Mouse (Mus musculus) CD4-positive, CD25-positive, alpha-beta regulatory T cell, adult 2 months (primary cell): ENCODE measurements around the gene Upf2.
"Not testable (repeated sequence)": the region's sequence is repeated elsewhere in the genome, so short reads cannot be mapped to it uniquely, and the experiment has no call there.

Source experiments
- DNase-seq: peaks from one replicate; pipeline ENCODE4 v3.0.0-alpha.2; 2012; ENCODE audit warnings: low read depth, low spot score

Upf2 gene

DNA sequence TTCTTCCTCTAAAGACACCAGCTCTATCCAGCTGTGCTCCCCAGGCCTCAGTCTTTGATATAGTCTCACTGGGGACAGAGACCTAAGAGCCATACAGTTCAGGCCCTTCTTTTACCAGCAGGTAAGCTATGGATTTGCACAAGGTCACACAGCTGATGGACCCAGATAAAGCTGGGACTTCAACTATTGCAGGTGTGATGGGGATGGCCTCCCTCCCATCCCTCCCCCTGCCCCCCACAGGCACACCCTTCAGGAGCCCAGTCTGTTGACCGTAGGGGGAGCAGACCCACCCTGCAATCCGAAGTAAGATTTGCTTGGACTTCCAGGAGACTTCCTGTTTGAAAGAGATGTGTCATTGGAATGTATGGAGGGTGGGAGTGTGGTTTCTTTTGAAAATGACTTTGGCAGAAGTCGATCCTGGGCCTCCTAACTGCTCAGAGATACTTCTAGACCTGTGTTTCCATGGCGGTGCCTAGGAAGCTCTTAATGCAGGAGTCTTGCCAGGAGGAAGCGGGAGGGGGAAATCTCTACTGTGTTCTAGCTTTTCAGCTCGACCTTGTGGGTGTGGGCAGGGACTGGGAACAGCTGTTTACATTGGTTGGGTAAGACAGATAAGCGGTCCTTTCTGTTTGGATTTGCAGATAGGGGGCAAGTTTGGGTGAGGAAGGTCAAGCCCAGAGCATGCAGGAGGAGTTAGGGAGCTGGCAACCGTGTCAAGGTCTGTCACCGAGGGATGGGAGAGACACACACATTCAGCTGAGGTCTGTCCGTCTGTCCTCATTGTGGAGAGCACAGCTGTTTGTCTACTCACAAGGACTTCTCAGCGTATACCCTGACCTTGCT, 120.5 kb downstream of the Upf2 start:
- DNase-seq: no peak

DNA sequence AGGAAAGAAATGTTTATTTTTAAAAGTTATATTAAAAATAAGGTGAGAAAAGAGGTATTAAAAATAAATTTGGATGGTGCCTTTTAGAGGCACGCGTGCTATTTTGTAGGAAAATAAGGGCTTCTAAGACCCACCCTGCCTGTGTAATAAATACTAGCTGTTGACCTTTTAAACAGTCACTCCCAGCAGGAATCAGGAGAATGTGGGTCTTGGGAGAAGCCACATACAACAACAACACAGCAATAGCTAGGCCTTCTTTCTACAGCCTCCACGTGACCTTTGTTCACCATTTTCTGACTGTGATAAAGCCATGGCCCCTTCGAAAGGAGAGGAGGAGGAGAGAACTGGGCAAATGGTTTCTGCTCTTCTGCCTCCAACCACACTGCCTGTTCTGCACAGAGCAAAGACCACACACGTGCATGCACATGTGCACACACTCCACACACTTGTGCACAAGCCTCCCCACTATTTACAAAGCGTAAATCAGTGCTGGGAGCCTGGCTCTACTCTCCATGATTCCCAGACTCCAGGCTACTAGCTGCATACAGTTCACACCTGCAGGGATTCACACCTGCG, 121.5 kb downstream of the Upf2 start:
- DNase-seq: no peak

- no peak for DNase-seq
Observed at GRCm38 (mm10) chr2:6074891-6075529, 123.7 kb downstream of the Upf2 start.

DNA sequence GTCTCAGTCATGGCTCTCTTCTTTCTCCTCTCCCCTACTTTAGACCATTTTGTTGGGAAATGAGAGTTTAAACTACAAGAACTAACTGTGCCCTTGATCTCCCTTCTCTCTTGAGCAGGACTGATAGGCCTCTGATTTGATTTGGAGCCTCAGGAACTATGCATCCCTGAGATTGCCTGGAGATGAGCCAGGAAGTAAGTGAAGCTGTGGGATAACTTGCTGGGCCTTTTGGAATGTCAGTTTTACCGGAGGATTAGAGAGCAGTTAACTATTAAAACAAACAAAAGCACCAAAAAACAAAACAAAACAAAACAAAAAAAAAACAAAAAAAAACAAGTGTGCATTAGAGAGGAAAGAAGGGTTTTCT, 124.2 kb downstream of the Upf2 start:
- DNase-seq: no peak

- no peak for DNase-seq
Observed at GRCm38 (mm10) chr2:6080037-6080436, 128.8 kb downstream of the Upf2 start.

- no peak for DNase-seq
Observed at GRCm38 (mm10) chr2:6081108-6081507, 129.8 kb downstream of the Upf2 start.

DNA sequence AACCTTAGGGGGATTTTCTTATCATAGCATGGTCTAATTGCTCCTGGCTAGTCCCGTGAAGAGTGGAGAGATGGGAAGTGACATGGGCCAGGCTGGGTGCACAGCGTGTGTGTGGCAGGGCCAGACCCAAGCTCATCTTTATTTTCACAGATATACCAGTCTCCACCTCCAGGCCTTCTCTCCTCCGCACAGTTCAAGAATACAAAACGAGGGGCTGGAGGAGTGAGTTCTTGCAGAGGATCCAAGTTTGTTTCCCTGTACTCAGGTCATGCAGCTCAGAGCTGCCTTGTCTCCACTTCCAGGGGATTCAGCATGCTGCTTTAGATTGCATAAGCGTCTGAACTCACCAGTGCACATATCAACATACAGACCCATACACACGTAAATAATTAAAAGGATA, 131.3 kb downstream of the Upf2 start:
- no peak for DNase-seq

GRCm38 (mm10) chr2:6083696-6084095, 132.4 kb downstream of the Upf2 start:
- no peak for DNase-seq

DNA sequence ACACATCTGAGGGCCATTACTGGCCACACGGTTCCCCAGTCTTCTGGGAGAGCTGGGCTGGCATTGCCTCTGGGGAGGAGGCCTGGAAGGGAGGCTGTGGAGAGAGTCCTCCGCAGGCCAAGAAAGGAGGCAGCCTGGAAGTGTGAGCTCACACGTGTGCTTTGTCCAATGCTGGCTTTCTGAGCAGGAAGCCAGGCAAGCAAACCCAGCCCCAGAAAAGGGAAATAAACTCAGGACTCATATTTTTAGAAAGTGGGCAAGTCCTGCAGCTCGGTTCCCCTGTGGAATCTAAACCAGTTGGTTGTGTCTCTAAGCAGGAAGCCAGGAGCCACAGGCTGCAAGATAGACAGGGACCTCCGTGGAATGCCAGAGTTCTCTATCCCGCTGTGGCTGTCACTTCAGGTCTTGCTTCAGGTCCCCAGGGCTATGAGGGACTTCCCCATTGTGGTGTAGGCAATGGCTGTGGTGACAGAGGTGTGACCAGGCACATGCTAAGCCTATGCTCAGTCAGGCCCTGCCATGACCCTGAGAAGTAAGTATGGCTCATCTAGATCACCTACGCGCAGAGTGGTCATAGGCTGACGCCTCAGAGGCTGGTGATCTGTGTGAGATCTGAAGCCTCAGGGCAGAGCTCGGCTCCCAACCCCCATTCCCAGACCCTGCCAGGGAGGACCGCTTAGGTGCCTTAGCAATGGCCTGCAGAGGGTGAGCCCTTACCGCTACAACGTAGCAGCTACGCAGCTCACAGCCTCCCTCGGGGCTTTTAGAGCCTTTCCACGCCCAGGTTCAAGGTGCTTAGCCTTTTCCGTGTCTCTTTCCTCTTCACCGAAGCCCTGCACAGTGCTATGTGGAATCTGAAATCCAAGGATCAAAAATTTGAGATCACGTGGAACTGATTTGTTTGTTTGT, 134.6 kb downstream of the Upf2 start:
- no peak for DNase-seq

DNA sequence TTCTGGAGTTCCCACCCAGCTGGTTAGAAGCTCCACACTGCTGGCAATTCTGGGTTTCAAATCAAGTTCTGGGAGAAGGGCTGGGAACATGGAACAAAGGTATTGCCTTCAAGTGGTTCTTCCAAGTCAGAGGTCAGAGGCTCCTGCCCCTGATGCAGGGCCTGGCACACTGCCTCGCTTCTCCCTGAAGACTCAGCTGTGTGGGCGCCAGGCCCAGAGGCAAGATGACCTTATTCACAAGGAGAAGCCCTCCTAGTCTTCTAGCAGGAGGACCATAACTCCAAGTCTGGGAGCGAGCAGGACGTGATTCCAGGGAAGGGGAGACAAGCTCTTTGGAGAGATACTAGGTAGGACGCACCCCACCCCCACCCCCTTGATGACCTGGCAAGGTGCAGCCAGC, 135.9 kb downstream of the Upf2 start:
- DNase-seq: no peak

- DNase-seq: not testable (repeated sequence)
Observed at GRCm38 (mm10) chr2:6089941-6090340, 138.7 kb downstream of the Upf2 start.

DNA sequence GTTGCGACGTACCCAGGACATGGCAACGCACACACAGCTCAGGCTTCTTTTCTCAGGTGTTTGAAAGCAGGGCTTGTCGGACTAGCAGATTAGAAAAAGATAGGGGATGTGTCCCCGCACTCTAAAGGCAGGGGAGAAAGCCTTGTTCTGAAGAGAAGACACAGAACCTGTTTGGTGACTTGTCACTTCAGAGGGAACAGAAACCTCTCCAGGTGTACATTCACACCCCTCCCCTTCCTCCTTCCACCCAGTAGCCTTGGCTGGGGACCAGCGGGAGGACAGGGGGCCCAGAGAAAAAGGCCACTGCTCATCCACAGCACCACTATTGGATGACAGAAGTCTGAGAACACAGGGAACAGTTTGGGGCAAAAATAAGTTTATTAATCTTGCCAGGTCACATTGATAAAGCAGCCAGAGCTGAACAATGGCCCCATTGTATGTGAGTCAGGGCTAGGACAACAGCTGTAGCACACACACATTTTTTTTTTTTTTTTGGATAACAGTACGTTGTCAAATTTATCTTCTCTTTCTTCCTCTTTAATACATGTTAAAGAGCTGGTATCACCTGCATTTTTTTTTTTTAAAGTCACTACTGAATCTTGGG, 145.9 kb downstream of the Upf2 start:
- no peak for DNase-seq

GRCm38 (mm10) chr2:6098924-6099323, 147.7 kb downstream of the Upf2 start:
- DNase-seq: no peak

- DNase-seq: no peak
Observed at GRCm38 (mm10) chr2:6099443-6099842, 148.2 kb downstream of the Upf2 start.

DNA sequence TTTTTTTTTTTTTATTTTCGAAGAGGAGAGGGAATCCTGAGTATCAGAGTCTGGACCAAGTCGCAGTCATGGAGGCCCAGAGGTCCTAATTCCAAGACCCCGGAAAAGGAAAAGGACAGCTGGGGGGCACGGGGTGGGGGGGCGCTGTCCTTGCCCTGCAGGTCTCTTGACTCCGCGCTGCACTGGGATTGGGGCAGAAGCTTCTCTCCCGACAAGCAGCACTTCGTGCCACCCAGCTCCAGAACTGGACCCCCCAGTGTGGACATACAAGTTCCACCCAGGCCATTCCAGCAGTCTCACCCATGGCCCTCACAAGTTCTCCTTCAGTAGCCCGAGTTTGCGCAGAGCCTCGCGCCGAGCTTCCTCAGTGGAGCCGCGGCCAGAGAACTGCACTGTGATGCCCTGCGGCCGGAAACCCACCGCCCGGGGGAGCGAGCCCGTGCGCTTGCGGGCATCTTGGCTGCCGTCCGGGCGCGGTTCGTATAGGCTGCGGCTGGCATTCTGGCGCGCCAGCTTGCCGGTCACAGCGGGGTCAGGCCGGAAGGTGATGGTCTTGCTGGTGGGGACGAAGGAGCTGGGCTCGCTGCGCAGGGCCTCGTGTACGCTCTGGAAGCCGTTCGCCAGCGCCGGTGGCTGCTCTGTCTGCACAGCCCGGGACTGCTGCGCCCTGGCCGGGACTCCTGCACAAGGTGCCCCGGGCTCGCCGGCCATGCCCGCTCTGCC, 148.9 kb downstream of the Upf2 start:
- DNase-seq: no peak

- no peak for DNase-seq
Observed at GRCm38 (mm10) chr2:6100755-6101154, 149.5 kb downstream of the Upf2 start.

DNA sequence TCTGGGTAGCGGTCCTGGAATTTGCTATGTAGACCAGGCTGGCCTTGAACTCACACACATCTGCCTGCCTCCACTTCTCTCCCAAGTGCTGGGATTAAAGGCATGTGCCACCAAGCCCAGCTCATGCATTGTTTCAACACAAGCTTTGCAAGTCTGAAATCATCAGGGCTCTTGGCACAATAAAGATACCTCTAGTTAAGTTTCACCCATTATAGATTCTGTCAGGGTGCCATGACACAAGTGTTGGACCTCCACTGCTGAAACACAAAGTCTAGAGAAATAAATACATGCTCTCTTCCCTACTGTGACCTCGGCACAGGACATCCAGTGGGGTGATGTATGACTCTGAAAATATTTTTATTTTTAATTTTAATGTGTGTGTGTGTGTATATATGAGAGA, 154.2 kb downstream of the Upf2 start:
- DNase-seq: no peak
